Mouse (Mus musculus) left cerebral cortex, adult 18-20 months (tissue): ENCODE results near the gene Itga2. TPM values are rescaled to one million over a fixed set of nuclear protein-coding genes. Genes with fewer than 3 reads are reported as not detected.
A peak's percentile ranks its signal among the peaks of the same experiment; 100 is the strongest.

ENCODE experiments used
- DNase-seq, 2 experiments: peaks; one replicate each; pipeline ENCODE4 v3.0.0; 2021 to 2022; ENCODE audit warnings: low spot score in 2 of 2, mixed read lengths in 1 of 2
- total RNA-seq, 2 experiments: library from RNA; stranded (reverse); gene quantifications; 2 replicates each; pipeline ENCODE4 v1.2.3; 2021

Gene Itga2
- total RNA-seq, 2 experiments from 2014 or later = 0.07 TPM; not detected in 1

DNA sequence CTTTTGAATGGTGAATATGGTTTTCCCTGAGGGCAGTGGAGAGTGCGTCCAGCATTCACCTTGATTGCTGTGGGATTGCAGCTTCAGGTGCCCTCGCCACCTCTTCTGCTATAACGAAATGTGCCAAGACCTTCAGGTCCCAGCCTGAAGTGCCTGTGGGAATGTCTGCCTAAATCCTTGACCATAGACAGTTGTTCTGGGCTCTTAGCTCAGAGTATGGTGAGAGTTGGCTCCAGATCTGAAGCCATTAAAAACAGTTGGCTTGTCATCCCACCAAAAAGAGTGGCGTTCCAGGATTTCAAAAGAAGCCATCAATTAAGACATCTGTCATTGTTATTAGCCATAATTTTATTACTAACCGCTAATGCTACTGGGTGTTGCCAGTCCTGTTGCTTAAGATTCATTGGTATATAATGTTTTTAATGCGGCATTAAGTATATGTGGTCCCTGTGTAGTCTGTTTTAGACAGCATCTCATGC is 106.5 kb downstream of the Itga2 start:
- DNase-seq = no peak

DNA sequence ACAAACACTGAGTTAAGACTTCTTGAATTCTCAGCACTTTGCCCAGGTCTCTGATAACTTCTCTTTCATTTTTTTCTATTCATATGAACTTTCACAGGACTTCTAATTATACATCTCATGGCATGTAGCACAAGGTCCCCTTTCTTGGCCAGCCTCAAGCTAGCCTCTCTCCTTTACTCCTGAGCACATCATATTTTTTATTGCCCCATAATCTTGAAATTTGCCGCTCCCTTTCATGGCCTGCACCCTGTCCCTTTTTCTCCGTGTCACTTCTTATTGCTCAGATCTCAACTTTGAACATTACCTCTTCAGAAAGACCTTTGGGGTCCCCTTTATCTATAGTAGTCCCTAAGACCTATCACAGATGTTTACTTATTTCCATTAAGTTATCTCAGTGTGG is 109.0 kb downstream of the Itga2 start:
- DNase-seq = no peak

DNA sequence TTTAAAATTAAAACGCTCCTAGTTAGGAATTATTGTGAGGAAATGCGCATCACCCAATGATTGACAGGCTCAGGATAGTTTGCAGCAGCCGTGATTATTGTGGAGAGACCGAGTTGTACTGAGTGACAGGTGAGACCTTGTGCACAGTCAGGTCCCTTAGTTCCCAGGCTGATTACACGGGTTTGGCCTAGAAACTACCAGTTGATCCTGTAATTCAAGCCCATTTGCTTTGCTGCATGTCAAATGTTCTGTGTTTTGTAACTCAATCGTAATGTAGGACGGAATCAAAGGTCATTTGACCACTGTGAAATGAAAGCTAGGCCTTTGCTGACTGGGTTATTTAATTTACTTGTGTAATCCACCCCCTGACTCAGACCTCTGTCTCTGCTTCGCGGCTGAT is 113.4 kb downstream of the Itga2 start:
- DNase-seq = no peak

DNA sequence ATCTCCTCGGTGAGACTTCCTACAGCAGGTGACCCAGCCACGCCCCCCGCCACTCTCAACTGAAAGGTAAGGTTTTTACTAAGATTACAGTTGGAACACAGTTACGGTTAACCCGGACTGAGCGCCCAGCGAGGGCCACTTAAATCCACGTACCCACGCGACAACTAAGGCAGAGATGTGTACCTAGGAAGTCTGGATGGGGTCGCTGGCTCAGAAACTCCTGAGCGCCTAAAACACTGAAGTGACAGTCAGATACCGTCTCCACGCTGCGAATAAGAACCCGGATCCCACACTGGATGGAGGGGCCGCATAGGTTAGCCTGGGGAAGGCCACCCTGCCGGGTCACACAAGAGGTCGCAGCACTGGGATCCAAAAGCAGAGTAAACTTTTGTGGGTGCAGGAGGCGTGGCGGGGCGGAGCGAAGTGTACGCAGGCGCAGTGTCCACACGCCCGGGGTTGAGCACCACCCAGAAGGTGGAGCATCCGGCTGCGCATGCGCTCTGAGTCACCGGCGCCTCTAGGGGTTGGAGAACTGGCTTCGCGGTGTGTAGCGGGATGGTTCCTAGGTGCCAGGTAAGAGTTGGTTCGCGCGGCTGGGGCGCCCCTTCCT is 114.0 kb downstream of the Itga2 start, which contains the start of gene Mocs2:
Gene Mocs2 (plus strand): TSS at position 486 of the 610 bp plus-strand sequence.
- peak; percentile 92 to 94 for DNase-seq

DNA sequence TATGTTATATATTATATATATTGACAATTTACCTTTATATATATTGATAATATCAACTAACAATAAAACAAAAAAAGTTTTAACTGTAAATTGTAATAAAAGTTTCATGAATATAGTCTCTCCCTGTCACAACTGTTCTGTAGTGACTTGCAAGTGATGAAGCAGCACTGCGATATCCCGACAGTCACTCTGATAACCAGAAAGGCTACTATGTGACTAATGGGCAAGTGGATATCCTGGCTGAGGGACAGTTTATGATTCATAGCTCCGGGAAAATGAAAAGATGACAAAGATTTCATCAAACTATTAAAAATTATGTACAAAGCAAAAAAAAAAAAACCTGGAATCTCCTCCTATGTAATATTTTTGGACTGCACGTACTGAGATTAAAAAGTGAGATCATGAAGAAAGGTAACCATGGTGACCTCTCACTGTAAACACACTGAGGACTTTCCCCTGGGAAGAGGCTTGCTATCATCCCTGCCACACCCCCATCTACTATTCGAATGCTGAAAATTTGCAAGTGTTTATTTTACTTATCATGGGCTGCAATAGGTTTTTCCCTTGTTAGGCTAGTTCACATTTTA is 122.2 kb downstream of the Itga2 start:
- DNase-seq = no peak

DNA sequence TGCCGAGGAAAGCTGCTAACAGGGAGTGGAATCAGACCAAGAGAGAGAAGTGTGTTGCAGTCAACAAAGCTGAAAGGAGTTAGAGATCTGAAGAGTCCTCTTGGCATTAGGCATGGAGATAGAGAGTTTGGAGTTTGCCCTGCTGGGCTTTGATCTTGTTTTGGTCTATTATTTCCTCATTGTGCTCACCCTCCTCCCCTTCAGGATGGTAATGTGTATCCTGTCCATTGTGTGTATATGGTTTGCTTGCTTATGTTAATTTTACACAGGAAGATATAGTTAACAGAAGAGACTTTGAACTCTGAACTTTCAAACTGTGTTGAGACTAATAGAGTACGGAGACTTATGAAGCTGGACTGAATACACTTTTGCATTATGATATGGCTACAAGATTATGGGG is 128.9 kb downstream of the Itga2 start:
- DNase-seq = no peak

DNA sequence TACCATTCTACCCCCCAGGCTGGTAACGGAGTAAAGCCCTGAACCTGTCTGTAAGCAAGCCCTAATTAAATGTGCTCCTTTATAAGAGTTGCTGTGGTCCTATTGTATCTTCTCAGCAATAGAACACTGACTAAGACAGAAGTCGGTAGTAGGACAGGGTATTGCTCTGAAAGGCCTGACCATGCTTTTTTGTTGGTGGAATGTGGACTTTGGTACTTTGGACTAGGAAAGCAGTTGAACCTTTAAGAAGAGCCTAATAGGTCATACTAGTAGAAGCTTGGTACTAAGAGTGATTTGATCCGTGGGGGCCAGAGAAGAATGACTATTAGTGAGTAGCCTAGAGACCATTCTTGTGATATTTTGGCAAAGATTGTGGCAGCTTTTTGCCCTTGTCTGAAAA is 130.0 kb downstream of the Itga2 start:
- no peak for DNase-seq

DNA sequence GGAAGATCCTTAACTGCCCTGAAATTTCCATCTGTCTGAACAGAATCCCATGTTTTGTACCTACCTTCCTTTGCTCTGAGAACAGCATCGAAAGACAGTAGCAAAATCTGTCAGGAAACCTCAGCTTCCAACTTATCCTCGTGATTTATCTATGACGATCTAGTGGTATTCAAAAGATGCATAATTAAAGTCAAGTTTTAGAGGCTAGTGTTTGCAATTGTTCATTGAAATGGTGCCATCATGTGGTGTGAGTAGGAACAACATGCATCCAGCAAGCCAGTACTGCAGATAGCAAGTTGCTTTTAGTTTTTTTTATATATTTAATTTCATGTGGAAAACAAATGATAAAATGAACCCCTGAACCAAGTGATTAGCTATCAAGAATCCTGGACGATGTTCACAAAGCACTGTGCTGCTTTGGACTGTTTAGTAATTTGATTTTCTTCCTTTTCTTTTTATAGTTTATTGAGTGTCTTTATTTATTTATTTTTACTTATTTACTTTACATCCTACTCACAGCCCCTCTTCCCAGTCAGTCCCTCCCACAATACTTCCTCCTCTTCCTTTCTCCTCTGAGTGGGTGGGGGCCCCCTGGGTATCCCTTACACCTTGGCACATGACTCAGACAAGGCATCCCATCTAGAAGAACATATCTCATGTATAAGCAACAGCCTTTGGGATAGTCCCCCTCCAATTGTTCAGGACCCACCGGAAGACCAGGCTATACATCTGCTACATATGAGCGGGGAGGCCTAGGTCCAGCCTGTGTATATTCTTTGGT is 138.5 kb downstream of the Itga2 start:
- DNase-seq = peak; percentile 67 to 82

DNA sequence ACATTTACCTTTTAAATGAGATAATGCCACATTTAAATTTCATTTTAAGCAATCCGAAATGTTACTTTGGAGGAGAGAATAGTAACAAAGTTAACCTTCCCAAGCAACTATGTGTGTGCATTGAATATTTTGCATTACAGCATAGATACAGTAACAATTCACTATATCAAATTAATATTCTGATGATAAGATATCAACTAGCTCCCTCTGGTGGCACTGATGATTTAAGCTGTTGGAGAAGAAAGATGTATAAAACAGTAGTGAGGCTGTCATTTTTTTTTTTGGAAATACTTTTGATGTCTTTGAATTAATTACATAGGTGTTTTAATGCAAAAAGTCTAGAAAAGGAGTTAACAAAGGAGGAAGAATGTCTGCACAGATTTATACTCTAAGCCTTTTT is 140.4 kb downstream of the Itga2 start:
- DNase-seq = peak in 1 of 2 experiments; percentile 41

Other genes starting within 250 kb of the Itga2 start
- gene Mocs2, start 113.9 kb downstream of the Itga2 start, total RNA-seq = 10 to 100 TPM; 69.4 to 72.0 TPM
- 10 to 100 TPM; 20.9 to 23.1 TPM for gene Pelo, start 158.1 kb upstream of the Itga2 start, total RNA-seq
- 1 to 10 TPM; 3.4 to 3.7 TPM for gene Gm49395, start 169.8 kb upstream of the Itga2 start, total RNA-seq
- gene Itga1, start 169.9 kb upstream of the Itga2 start, total RNA-seq = 1 to 10 TPM; 5.6 to 6.7 TPM